Mouse (Mus musculus): ENCODE data around the gene AY358078. TPM values are rescaled to one million over a fixed set of nuclear protein-coding genes. Genes with fewer than 3 reads are reported as not detected.
"Not testable (repeated sequence)": the region's sequence is repeated elsewhere in the genome, so short reads cannot be mapped to it uniquely, and the experiment has no call there.

Gene AY358078
- polyA plus RNA-seq (2012; ENCODE audit: insufficient read depth, insufficient read length, missing spikeins), result not detected in 2 replicates

GRCm38 (mm10) chr14:51799746-51800145 lies at the start of gene AY358078:
Gene AY358078 (plus strand): TSS chr14:51800046.
- no peak within 1 kb of the TSS for H3K4me3 ChIP-seq (ENCODE audit: insufficient read depth, low read length)
- no peak within 1 kb of the TSS for H3K27ac ChIP-seq (ENCODE audit: insufficient read depth, low read depth, low read length)
- TF ChIP-seq CTCF (IDR thresholded peaks at IDR 0.05; ENCODE audit: low read depth, low read length) (no peak), POLR2A (IDR thresholded peaks at IDR 0.05; ENCODE audit: borderline replicate concordance, low read depth, low read length) (no peak)
- no peaks in the 10 kb centered on the region for H3K4me1 ChIP-seq (ENCODE audit: control insufficient read depth, insufficient read depth, low read length)

GRCm38 (mm10) chr14:51755944-51756343 lies 43.9 kb upstream of the AY358078 start:
- Histone ChIP-seq H3K27ac (ENCODE audit: insufficient read depth, low read depth, low read length) (no peak overlapping the region), H3K4me1 (ENCODE audit: control insufficient read depth, insufficient read depth, low read length) (peaks cover 2% of the 10 kb centered on the region; the same call in 1 of the 2 replicates), H3K4me3 (ENCODE audit: insufficient read depth, low read length) (no peak overlapping the region)
- no peak for TF ChIP-seq POLR2A (IDR thresholded peaks at IDR 0.05; ENCODE audit: borderline replicate concordance, low read depth, low read length)
- TF ChIP-seq CTCF (IDR thresholded peaks at IDR 0.05; ENCODE audit: low read depth, low read length), result no peak

GRCm38 (mm10) chr14:51771378-51771777 lies 28.5 kb upstream of the AY358078 start:
- not testable (repeated sequence) for H3K27ac ChIP-seq (ENCODE audit: insufficient read depth, low read depth, low read length); H3K4me1 ChIP-seq (ENCODE audit: control insufficient read depth, insufficient read depth, low read length); H3K4me3 ChIP-seq (ENCODE audit: insufficient read depth, low read length)

DNA sequence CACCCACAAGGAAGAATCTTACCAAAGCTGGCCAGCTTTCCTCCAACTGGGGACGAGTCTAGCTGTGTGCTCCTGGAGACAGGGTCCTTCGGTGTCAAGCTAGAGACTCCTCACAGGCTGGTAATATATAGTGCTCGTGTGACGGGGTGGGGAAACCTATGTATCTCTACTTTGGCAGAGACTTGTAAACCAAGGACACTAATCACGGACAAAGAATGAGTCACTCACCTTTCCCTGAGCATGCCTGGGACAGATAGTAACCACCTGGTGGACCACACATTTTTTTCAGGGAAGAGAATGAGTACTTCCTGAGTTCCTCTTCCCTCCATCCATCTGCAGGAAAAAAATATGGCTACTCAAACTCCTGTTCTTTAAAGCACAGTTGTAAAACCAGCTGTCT lies 26.4 kb upstream of the AY358078 start, which contains the start of gene Ang4:
TSS of gene Ang4 (minus strand) at position 101 of the 400 bp plus-strand sequence.
- Histone ChIP-seq H3K27ac (ENCODE audit: insufficient read depth, low read depth, low read length) (no peak within 1 kb of the TSS), H3K4me1 (ENCODE audit: control insufficient read depth, insufficient read depth, low read length) (no peaks in the 10 kb centered on the region), H3K4me3 (ENCODE audit: insufficient read depth, low read length) (no peak within 1 kb of the TSS)
- TF ChIP-seq POLR2A (IDR thresholded peaks at IDR 0.05; ENCODE audit: borderline replicate concordance, low read depth, low read length) (no peak), CTCF (IDR thresholded peaks at IDR 0.05; ENCODE audit: low read depth, low read length) (no peak)

DNA sequence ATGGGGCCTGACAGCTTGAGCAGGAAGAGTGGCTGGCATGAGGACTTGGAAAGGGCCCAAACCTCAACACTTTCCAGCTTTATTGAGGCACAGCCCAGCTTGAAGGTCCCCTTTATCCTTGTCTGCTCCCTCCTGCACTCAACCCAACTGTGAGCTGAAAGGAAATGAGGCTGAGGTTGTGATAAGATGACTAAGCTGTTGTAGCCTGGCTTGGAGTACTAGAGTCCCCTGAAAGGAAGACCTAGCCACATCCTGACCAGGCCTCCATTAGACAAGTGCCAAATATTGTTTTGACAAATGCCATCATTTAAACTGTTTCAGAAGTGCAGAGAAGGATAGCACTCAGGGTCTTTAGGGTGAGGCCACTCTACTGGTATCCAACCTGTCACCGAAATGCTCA lies 22.1 kb upstream of the AY358078 start:
- Histone ChIP-seq H3K4me1 (ENCODE audit: control insufficient read depth, insufficient read depth, low read length) (no peaks in the 10 kb centered on the region), H3K4me3 (ENCODE audit: insufficient read depth, low read length) (no peak overlapping the region), H3K27ac (ENCODE audit: insufficient read depth, low read depth, low read length) (no peak overlapping the region)
- TF ChIP-seq POLR2A (IDR thresholded peaks at IDR 0.05; ENCODE audit: borderline replicate concordance, low read depth, low read length) (no peak), CTCF (IDR thresholded peaks at IDR 0.05; ENCODE audit: low read depth, low read length) (no peak)

DNA sequence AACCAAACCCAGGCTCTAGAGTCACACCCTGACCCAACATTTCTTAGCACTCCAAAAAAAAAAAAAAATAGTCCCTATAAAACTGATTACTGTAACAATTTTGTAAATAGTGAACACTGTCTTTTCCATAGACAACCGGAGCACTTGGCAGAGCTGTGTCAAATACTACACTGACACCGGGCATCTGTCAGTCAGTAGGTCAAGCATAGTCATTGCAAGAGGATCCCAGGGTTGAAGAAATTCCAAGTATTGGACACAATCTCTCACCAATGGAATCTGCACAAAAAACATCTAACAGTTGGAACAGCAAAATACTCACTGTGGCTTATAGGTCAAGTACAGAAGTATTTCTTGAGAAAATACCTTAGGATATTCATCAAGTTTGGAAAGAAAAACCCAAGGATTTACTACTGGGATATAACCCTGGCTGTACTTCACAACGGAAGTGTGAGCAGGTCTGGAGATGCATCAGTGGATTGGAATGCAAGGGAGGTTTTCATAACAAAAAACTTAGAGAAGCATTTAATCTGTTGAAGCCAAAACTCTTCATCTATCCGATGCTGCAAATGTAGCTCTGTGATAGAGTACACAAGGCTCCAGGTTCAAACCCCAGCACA lies 20.9 kb upstream of the AY358078 start:
- TF ChIP-seq POLR2A (IDR thresholded peaks at IDR 0.05; ENCODE audit: borderline replicate concordance, low read depth, low read length), result no peak
- no peak for TF ChIP-seq CTCF (IDR thresholded peaks at IDR 0.05; ENCODE audit: low read depth, low read length)
- no peaks in the 10 kb centered on the region for H3K4me1 ChIP-seq (ENCODE audit: control insufficient read depth, insufficient read depth, low read length)
- H3K27ac ChIP-seq (ENCODE audit: insufficient read depth, low read depth, low read length), result no peak overlapping the region
- no peak overlapping the region for H3K4me3 ChIP-seq (ENCODE audit: insufficient read depth, low read length)

GRCm38 (mm10) chr14:51786335-51786734 lies 13.5 kb upstream of the AY358078 start:
- TF ChIP-seq CTCF (IDR thresholded peaks at IDR 0.05; ENCODE audit: low read depth, low read length), result no peak
- TF ChIP-seq POLR2A (IDR thresholded peaks at IDR 0.05; ENCODE audit: borderline replicate concordance, low read depth, low read length), result no peak
- Histone ChIP-seq H3K4me3 (ENCODE audit: insufficient read depth, low read length) (no peak overlapping the region), H3K27ac (ENCODE audit: insufficient read depth, low read depth, low read length) (no peak overlapping the region), H3K4me1 (ENCODE audit: control insufficient read depth, insufficient read depth, low read length) (no peaks in the 10 kb centered on the region)

GRCm38 (mm10) chr14:51787061-51787460 lies 12.8 kb upstream of the AY358078 start:
- H3K4me1 ChIP-seq (ENCODE audit: control insufficient read depth, insufficient read depth, low read length), result no peaks in the 10 kb centered on the region
- no peak overlapping the region for H3K27ac ChIP-seq (ENCODE audit: insufficient read depth, low read depth, low read length)
- no peak overlapping the region for H3K4me3 ChIP-seq (ENCODE audit: insufficient read depth, low read length)
- TF ChIP-seq POLR2A (IDR thresholded peaks at IDR 0.05; ENCODE audit: borderline replicate concordance, low read depth, low read length), result no peak
- no peak for TF ChIP-seq CTCF (IDR thresholded peaks at IDR 0.05; ENCODE audit: low read depth, low read length)

DNA sequence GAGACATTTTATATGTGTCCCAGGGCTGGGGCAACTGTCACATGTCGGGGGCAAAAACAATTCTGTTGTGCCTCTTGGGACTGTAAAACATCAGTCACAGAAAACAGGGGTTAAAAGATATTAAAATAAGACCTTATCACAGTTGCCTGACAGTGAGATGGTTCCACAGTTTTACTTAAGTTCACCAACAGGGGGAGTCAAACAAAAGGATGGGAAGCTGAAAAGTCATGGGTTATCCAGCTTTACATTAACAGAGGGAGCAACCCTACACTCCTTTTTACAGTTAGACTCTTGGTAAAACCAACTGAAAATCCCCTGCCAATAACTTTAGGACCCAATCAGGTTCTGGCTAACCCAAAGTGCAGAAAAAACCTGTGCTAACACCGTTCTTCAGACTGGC lies 10.7 kb upstream of the AY358078 start:
- Histone ChIP-seq H3K27ac (ENCODE audit: insufficient read depth, low read depth, low read length) (no peak overlapping the region), H3K4me1 (ENCODE audit: control insufficient read depth, insufficient read depth, low read length) (no peaks in the 10 kb centered on the region), H3K4me3 (ENCODE audit: insufficient read depth, low read length) (no peak overlapping the region)
- TF ChIP-seq POLR2A (IDR thresholded peaks at IDR 0.05; ENCODE audit: borderline replicate concordance, low read depth, low read length) (no peak), CTCF (IDR thresholded peaks at IDR 0.05; ENCODE audit: low read depth, low read length) (0 out of 2 replicates have a peak, but pooled peaks have one; percentile 2)

DNA sequence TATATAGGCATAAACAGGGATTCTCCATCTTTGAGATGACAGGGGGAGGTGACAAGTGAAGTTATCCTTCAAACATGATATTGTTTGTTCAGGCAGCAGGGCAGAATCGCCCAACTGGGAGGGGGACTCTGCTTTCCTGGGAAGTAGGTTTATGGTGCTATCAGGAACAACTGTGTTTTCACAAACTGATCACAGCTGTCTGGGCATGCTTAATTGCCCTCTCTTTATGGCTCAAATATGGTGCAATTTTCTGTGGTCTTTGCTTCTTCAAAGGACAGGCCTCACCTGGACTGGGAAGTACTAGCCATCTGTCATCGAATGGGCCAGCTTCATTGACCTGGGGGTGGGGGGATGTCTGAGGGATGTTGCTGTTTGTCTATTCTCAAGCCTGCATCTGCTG lies 5.7 kb upstream of the AY358078 start:
- Histone ChIP-seq H3K4me1 (ENCODE audit: control insufficient read depth, insufficient read depth, low read length) (no peaks in the 10 kb centered on the region), H3K4me3 (ENCODE audit: insufficient read depth, low read length) (no peak overlapping the region), H3K27ac (ENCODE audit: insufficient read depth, low read depth, low read length) (no peak overlapping the region)
- TF ChIP-seq CTCF (IDR thresholded peaks at IDR 0.05; ENCODE audit: low read depth, low read length) (no peak), POLR2A (IDR thresholded peaks at IDR 0.05; ENCODE audit: borderline replicate concordance, low read depth, low read length) (no peak)
